Mouse (Mus musculus) liver, adult (tissue): ENCODE measurements at regions not wholly inside any gene's neighbourhood (a gene's known extent, or its start where the extent isn't known, plus 50 kb on each side); places are given as distances from the start of the nearest gene placed in this dataset.

Experiments used
- GATA4 ChIP-seq: IDR thresholded peaks from 2 replicates; pipeline ENCODE4 v1.6.1; 2014; ENCODE audit warnings: mild to moderate bottlenecking, low read length; ENCODE audit not compliant: insufficient replicate concordance

GRCm38 (mm10) chr9:30757406-30757805 is 164.8 kb downstream of the Adamts15 start:
- TF ChIP-seq GATA4, result no peak

- TF ChIP-seq GATA4, result no peak
Measured at GRCm38 (mm10) chr9:30756796-30757195, 165.5 kb downstream of the Adamts15 start.

- TF ChIP-seq GATA4, result no peak
Measured at GRCm38 (mm10) chr9:30755586-30755985, 166.7 kb downstream of the Adamts15 start.

- no peak for TF ChIP-seq GATA4
Measured at GRCm38 (mm10) chr9:30754826-30755225, 167.4 kb downstream of the Adamts15 start.

GRCm38 (mm10) chr9:30743471-30743870 is 178.8 kb downstream of the Adamts15 start:
- TF ChIP-seq GATA4, result no peak

- no peak for TF ChIP-seq GATA4
Measured at GRCm38 (mm10) chr9:30742471-30743098, 179.7 kb downstream of the Adamts15 start.

GRCm38 (mm10) chr9:30731687-30732086 is 190.6 kb downstream of the Adamts15 start:
- TF ChIP-seq GATA4, result no peak

GRCm38 (mm10) chr9:30723364-30724070 is 198.7 kb downstream of the Adamts15 start:
- TF ChIP-seq GATA4, result no peak

- TF ChIP-seq GATA4, result no peak
Measured at GRCm38 (mm10) chr9:30721861-30722260, 200.4 kb downstream of the Adamts15 start.

GRCm38 (mm10) chr9:30716421-30717170 is 205.7 kb downstream of the Adamts15 start:
- TF ChIP-seq GATA4, result no peak

GRCm38 (mm10) chr9:30710131-30710530 is 212.1 kb downstream of the Adamts15 start:
- no peak for TF ChIP-seq GATA4

GRCm38 (mm10) chr9:30699848-30700247 is 222.4 kb downstream of the Adamts15 start:
- TF ChIP-seq GATA4, result no peak

- TF ChIP-seq GATA4, result no peak
Measured at GRCm38 (mm10) chr9:30697533-30697932, 224.7 kb downstream of the Adamts15 start.

- TF ChIP-seq GATA4, result no peak
Measured at GRCm38 (mm10) chr9:30668095-30668494, 241.2 kb downstream of the Snx19 start.

- TF ChIP-seq GATA4, result no peak
Measured at GRCm38 (mm10) chr9:30662456-30662855, 235.5 kb downstream of the Snx19 start.

- no peak for TF ChIP-seq GATA4
Measured at GRCm38 (mm10) chr9:30653961-30654360, 227.1 kb downstream of the Snx19 start.
